ENCODE assay signal across 18 mouse cellular contexts in the genomic region with DNA sequence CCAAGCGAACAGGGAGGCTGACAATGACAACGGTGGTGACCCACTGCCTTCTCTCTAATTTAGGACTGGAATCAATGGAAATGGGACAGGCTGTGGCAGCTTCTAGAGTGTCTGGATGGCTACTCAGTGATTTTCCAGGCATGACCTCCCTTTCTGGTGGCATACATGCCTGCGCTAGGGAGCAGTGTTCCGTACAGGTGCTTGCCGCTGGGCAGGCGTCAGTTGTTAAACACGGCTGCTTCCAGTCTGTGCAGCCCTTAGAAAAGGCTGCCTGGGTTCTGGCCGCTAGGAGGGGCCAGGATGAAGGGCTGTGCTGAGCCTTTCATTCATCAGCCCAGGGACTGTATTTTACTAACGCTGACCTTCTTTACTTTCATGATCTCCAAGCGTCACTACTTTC. TPM values are rescaled to one million over a fixed set of nuclear protein-coding genes. Genes with fewer than 3 reads are reported as not detected.
DNase-seq lines count a peak whose midpoint lies in the region; ATAC-seq and TF ChIP-seq lines count a peak whose summit lies in the region.
"Had no signal": no experiment of that assay in that cellular context is flagged by ENCODE, and none has a peak within 500 bp of the region (broad histone marks: within the 10 kb centered on the region; RNA-seq: fewer than 3 reads in every experiment).

No protein-coding gene starts in this region.

- WGBS in forebrain, postnatal 0 days, result 59% methylated on average over 10 of the region's 10 CpGs
- 65% methylated on average over 10 of the region's 10 CpGs for WGBS in forebrain, embryonic 14.5 days
- WGBS in lung, embryonic 14.5 days, result 73% methylated on average over 10 of the region's 10 CpGs

- H3K9me3 ChIP-seq in forebrain, postnatal 0 days (ENCODE audit: low read length), result no peaks in the 10 kb centered on the region
- no peaks in the 10 kb centered on the region for H3K9me3 ChIP-seq in forebrain, embryonic 14.5 days (replicated peaks; ENCODE audit: control insufficient read depth, low read length)
- H3K9me3 ChIP-seq in lung, embryonic 14.5 days (ENCODE audit: low read depth, low read length), result no peaks in the 10 kb centered on the region
- H3K9me3 ChIP-seq: forebrain, embryonic 12.5 days; G1E; heart, embryonic 15.5 days; liver, embryonic 13.5 days; megakaryocyte, embryonic 14.5 days; neural tube, embryonic 15.5 days had no signal

- no peak for DNase-seq in forebrain, postnatal 0 days
- DNase-seq in forebrain, embryonic 14.5 days (ENCODE audit: low spot score), result no peak
- DNase-seq in lung, embryonic 14.5 days, result peak; percentile 5
- no peak for DNase-seq in lung, postnatal 14 days
- DNase-seq in kidney, adult 9 months, result peak; percentile 52
- DNase-seq in retina, embryonic 14.5 days (ENCODE audit: low spot score), result peak; percentile 34
- DNase-seq in cerebellum, postnatal 4 days (ENCODE audit: low spot score in 2 of 2), result no peak
- no peak for DNase-seq in adrenal gland, adult 18-20 months (ENCODE audit: low spot score in 2 of 2)
- DNase-seq: gastrocnemius, postnatal 14 days; liver, embryonic 13.5 days; right cerebral cortex, postnatal 25 days; thymus, postnatal 25 days had no signal

- H3K27ac ChIP-seq in forebrain, postnatal 0 days (ENCODE audit: low read depth, low read length), result no peak overlapping the region
- no peak overlapping the region for H3K27ac ChIP-seq in forebrain, embryonic 14.5 days (ENCODE audit: low read depth, low read length)
- H3K27ac ChIP-seq in lung, embryonic 14.5 days (ENCODE audit: low read depth), result no peak overlapping the region
- H3K27ac ChIP-seq: forebrain, embryonic 12.5 days; heart, embryonic 15.5 days; liver, embryonic 13.5 days; neural tube, embryonic 15.5 days had no signal

- H3K27me3 ChIP-seq in forebrain, postnatal 0 days (ENCODE audit: insufficient read depth, low read length), result no peaks in the 10 kb centered on the region
- H3K27me3 ChIP-seq in forebrain, embryonic 14.5 days (replicated peaks; ENCODE audit: control insufficient read depth, insufficient read depth, low read length), result no peaks in the 10 kb centered on the region
- H3K27me3 ChIP-seq in lung, embryonic 14.5 days (ENCODE audit: insufficient read depth, low read length), result no peaks in the 10 kb centered on the region
- H3K27me3 ChIP-seq: forebrain, embryonic 12.5 days; heart, embryonic 15.5 days; liver, embryonic 13.5 days; megakaryocyte, embryonic 14.5 days; neural tube, embryonic 15.5 days had no signal

- no peak overlapping the region for H3K4me3 ChIP-seq in forebrain, postnatal 0 days (ENCODE audit: low read depth, low read length)
- no peak overlapping the region for H3K4me3 ChIP-seq in forebrain, embryonic 14.5 days (ENCODE audit: low read depth, low read length)
- H3K4me3 ChIP-seq in lung, embryonic 14.5 days (ENCODE audit: low read depth, low read length), result no peak overlapping the region
- H3K4me3 ChIP-seq: forebrain, embryonic 12.5 days; heart, embryonic 15.5 days; liver, embryonic 13.5 days; megakaryocyte, embryonic 14.5 days; neural tube, embryonic 15.5 days had no signal

- no peak overlapping the region for H3K4me2 ChIP-seq in forebrain, postnatal 0 days (ENCODE audit: low read depth)
- H3K4me2 ChIP-seq in forebrain, embryonic 14.5 days (ENCODE audit: low read length), result no peak overlapping the region
- H3K4me2 ChIP-seq in lung, embryonic 14.5 days, result no peak overlapping the region
- H3K4me2 ChIP-seq: forebrain, embryonic 12.5 days; heart, embryonic 15.5 days; liver, embryonic 13.5 days; neural tube, embryonic 15.5 days had no signal

- H3K9ac ChIP-seq in forebrain, postnatal 0 days, result no peak overlapping the region
- H3K9ac ChIP-seq in forebrain, embryonic 14.5 days (ENCODE audit: low read length), result no peak overlapping the region
- H3K9ac ChIP-seq in lung, embryonic 14.5 days, result no peak overlapping the region
- H3K9ac ChIP-seq: forebrain, embryonic 12.5 days; heart, embryonic 15.5 days; liver, embryonic 13.5 days; neural tube, embryonic 15.5 days had no signal

- ATAC-seq in forebrain, postnatal 0 days, result no peak
- ATAC-seq in forebrain, embryonic 14.5 days, result no peak
- ATAC-seq in lung, embryonic 14.5 days (ENCODE audit: insufficient read depth), result no peak

- H3K4me1 ChIP-seq in forebrain, postnatal 0 days (ENCODE audit: insufficient read depth), result no peaks in the 10 kb centered on the region
- H3K4me1 ChIP-seq in forebrain, embryonic 14.5 days (ENCODE audit: control insufficient read depth, insufficient read depth, low read length), result no peaks in the 10 kb centered on the region
- no peaks in the 10 kb centered on the region for H3K4me1 ChIP-seq in lung, embryonic 14.5 days (ENCODE audit: insufficient read depth)
- H3K4me1 ChIP-seq: heart, embryonic 15.5 days; neural tube, embryonic 15.5 days had no signal

- H3K36me3 ChIP-seq in forebrain, postnatal 0 days (ENCODE audit: insufficient read depth), result peaks cover 6% of the 10 kb centered on the region
- H3K36me3 ChIP-seq in forebrain, embryonic 14.5 days (ENCODE audit: control insufficient read depth, insufficient read depth, low read length), result no peaks in the 10 kb centered on the region
- H3K36me3 ChIP-seq in lung, embryonic 14.5 days (ENCODE audit: insufficient read depth), result peaks cover 11% of the 10 kb centered on the region; the same call in 1 of the 2 replicates

- TF ChIP-seq CTCF in forebrain, postnatal 0 days (IDR thresholded peaks at IDR 0.05; ENCODE audit: low read depth), result peak; percentile 15; the same call in 1 of the 2 replicates
- TF ChIP-seq CTCF in lung, embryonic 14.5 days (IDR thresholded peaks at IDR 0.05; ENCODE audit: low read depth), result 0 out of 2 replicates have a peak, but pooled peaks have one; percentile 18

RNA-seq across cellular contexts. Expression of gene Gm11437, which starts 26.0 kb away (rescaled TPM):
- total RNA-seq in forebrain, postnatal 0 days (2014; rRNA removed), result not detected in 2 replicates
- not detected in 2 replicates for polyA plus RNA-seq in forebrain, postnatal 0 days (2015; fragmentation: Nextera tagmentation; extraction: Ambion mirVana)
- not detected in 2 replicates for polyA plus RNA-seq in forebrain, embryonic 14.5 days (2014; fragmentation: Nextera tagmentation; extraction: Ambion mirVana)
- polyA plus RNA-seq in lung, embryonic 14.5 days (2014; fragmentation: Nextera tagmentation; extraction: Ambion mirVana), result not detected in 2 replicates
- not detected for total RNA-seq in adrenal gland, adult 18-20 months (2021)
- total RNA-seq: G1E; gastrocnemius, postnatal 14 days had no signal
- polyA plus RNA-seq: embryonic facial prominence, embryonic 14.5 days; forebrain, embryonic 12.5 days; G1E; heart, embryonic 15.5 days; liver, embryonic 13.5 days had no signal

Comparison
In these comparisons a context has a peak if more than half of its experiments do, and no peak if none do; other contexts are left out.
1. DNase-seq: peak in lung, embryonic 14.5 days (single experiment), kidney, adult 9 months (single experiment) and retina, embryonic 14.5 days (single experiment); none in forebrain, postnatal 0 days (single experiment), forebrain, embryonic 14.5 days (single experiment), lung, postnatal 14 days (single experiment), cerebellum, postnatal 4 days (0 of 2) and adrenal gland, adult 18-20 months (0 of 2).